Mouse (Mus musculus): Measurements from ENCODE around the gene Miga2. TPM values are rescaled to one million over a fixed set of nuclear protein-coding genes. Genes with fewer than 3 reads are reported as not detected.
A peak's percentile ranks its signal among the peaks of the same experiment; 100 is the strongest.

The Miga2 gene
- polyA plus RNA-seq, 1 experiment from 2014 or later = 12.7 TPM

- 67% methylated on average over 5 of the region's 5 CpGs for WGBS (ENCODE audit: insufficient replicate concordance)
- 0 out of 2 replicates have a peak, but pooled peaks cover 4% of the 10 kb centered on the region for H3K9me3 ChIP-seq (replicated peaks)
- peaks cover 19% of the 10 kb centered on the region for H3K36me3 ChIP-seq
- peaks cover 45% of the 10 kb centered on the region for H3K4me1 ChIP-seq
- no peak overlapping the region for H3K27ac ChIP-seq
- 0 out of 2 replicates have a peak overlapping the region, but pooled peaks have one; percentile 50 for H3K9ac ChIP-seq
- no peak overlapping the region for H3K4me2 ChIP-seq
- no peak for ATAC-seq
- no peak overlapping the region for H3K4me3 ChIP-seq
- H3K27me3 ChIP-seq (replicated peaks) = no peaks in the 10 kb centered on the region
These were observed 1.2 kb upstream of the Miga2 start for GRCm38 (mm10) chr2:30362865-30363264.

- H3K4me3 ChIP-seq = peak overlapping the region; percentile 92
- H3K4me2 ChIP-seq = peak overlapping the region; percentile 94
- WGBS (ENCODE audit: insufficient replicate concordance) = 84% methylated on average over 2 of the region's 2 CpGs
- peaks cover 27% of the 10 kb centered on the region for H3K4me1 ChIP-seq
- H3K27ac ChIP-seq = 0 out of 2 replicates have a peak overlapping the region, but pooled peaks have one; percentile 75
- peaks cover 45% of the 10 kb centered on the region for H3K36me3 ChIP-seq
- H3K27me3 ChIP-seq (replicated peaks) = no peaks in the 10 kb centered on the region
- H3K9ac ChIP-seq = peak overlapping the region; percentile 91
- H3K9me3 ChIP-seq (replicated peaks) = 0 out of 2 replicates have a peak, but pooled peaks cover 4% of the 10 kb centered on the region
- ATAC-seq = no peak
These were observed 1.4 kb downstream of the Miga2 start for GRCm38 (mm10) chr2:30365281-30366069.

GRCm38 (mm10) chr2:30366203-30366602 lies 2.2 kb downstream of the Miga2 start:
- no peak overlapping the region for H3K27ac ChIP-seq
- ATAC-seq = no peak
- 71% methylated on average over 5 of the region's 5 CpGs for WGBS (ENCODE audit: insufficient replicate concordance)
- 0 out of 2 replicates have a peak, but pooled peaks cover 4% of the 10 kb centered on the region for H3K9me3 ChIP-seq (replicated peaks)
- H3K9ac ChIP-seq = no peak overlapping the region
- peaks cover 27% of the 10 kb centered on the region for H3K4me1 ChIP-seq
- H3K27me3 ChIP-seq (replicated peaks) = no peaks in the 10 kb centered on the region
- H3K36me3 ChIP-seq = peaks cover 52% of the 10 kb centered on the region
- no peak overlapping the region for H3K4me2 ChIP-seq
- no peak overlapping the region for H3K4me3 ChIP-seq

GRCm38 (mm10) chr2:30371544-30371943 lies 7.5 kb downstream of the Miga2 start:
- H3K27me3 ChIP-seq (replicated peaks) = no peaks in the 10 kb centered on the region
- H3K36me3 ChIP-seq = peaks cover 92% of the 10 kb centered on the region
- peaks cover 8% of the 10 kb centered on the region; the same call in 1 of the 2 replicates for H3K4me1 ChIP-seq
- H3K9ac ChIP-seq = no peak overlapping the region
- no peak overlapping the region for H3K4me2 ChIP-seq
- 91% methylated on average over 8 of the region's 8 CpGs for WGBS (ENCODE audit: insufficient replicate concordance)
- no peak overlapping the region for H3K27ac ChIP-seq
- no peaks in the 10 kb centered on the region for H3K9me3 ChIP-seq (replicated peaks)
- H3K4me3 ChIP-seq = no peak overlapping the region
- ATAC-seq = no peak

GRCm38 (mm10) chr2:30372726-30373125 lies 8.7 kb downstream of the Miga2 start:
- WGBS (ENCODE audit: insufficient replicate concordance) = 90% methylated on average over 5 of the region's 5 CpGs
- H3K4me2 ChIP-seq = no peak overlapping the region
- H3K27ac ChIP-seq = no peak overlapping the region
- no peak overlapping the region for H3K4me3 ChIP-seq
- no peak for ATAC-seq
- peaks cover 94% of the 10 kb centered on the region for H3K36me3 ChIP-seq
- no peaks in the 10 kb centered on the region for H3K27me3 ChIP-seq (replicated peaks)
- H3K9ac ChIP-seq = no peak overlapping the region
- H3K4me1 ChIP-seq = peaks cover 10% of the 10 kb centered on the region; the same call in 1 of the 2 replicates
- H3K9me3 ChIP-seq (replicated peaks) = no peaks in the 10 kb centered on the region

GRCm38 (mm10) chr2:30375893-30376292 lies 11.9 kb downstream of the Miga2 start:
- Histone ChIP-seq H3K27ac (no peak overlapping the region), H3K4me2 (no peak overlapping the region), H3K9ac (no peak overlapping the region), H3K36me3 (peaks cover 91% of the 10 kb centered on the region), H3K27me3 (replicated peaks) (no peaks in the 10 kb centered on the region), H3K4me1 (peaks cover 39% of the 10 kb centered on the region), H3K9me3 (replicated peaks) (no peaks in the 10 kb centered on the region), H3K4me3 (no peak overlapping the region)
- no peak for ATAC-seq
- WGBS (ENCODE audit: insufficient replicate concordance) = 83% methylated on average over 10 of the region's 10 CpGs

GRCm38 (mm10) chr2:30377721-30378120 lies 13.7 kb downstream of the Miga2 start:
- 71% methylated on average over 5 of the region's 5 CpGs for WGBS (ENCODE audit: insufficient replicate concordance)
- ATAC-seq = no peak
- H3K36me3 ChIP-seq = peaks cover 91% of the 10 kb centered on the region

GRCm38 (mm10) chr2:30379307-30379706 lies 15.3 kb downstream of the Miga2 start:
- Histone ChIP-seq H3K36me3 (peaks cover 92% of the 10 kb centered on the region), H3K9me3 (replicated peaks) (no peaks in the 10 kb centered on the region), H3K4me1 (peaks cover 69% of the 10 kb centered on the region), H3K9ac (peak overlapping the region; percentile 2; the same call in 1 of the 2 replicates), H3K27ac (peak overlapping the region; percentile 75), H3K27me3 (replicated peaks) (no peaks in the 10 kb centered on the region), H3K4me3 (no peak overlapping the region), H3K4me2 (peak overlapping the region; percentile 54; the same call in 1 of the 2 replicates)
- WGBS (ENCODE audit: insufficient replicate concordance) = 67% methylated on average over 7 of the region's 7 CpGs
- peak; percentile 53; the same call in 1 of the 2 replicates for ATAC-seq

More at GRCm38 (mm10) chr2:30377721-30378120, 13.7 kb downstream of the Miga2 start:
- H3K4me2 ChIP-seq = no peak overlapping the region
- no peak overlapping the region for H3K9ac ChIP-seq
- H3K9me3 ChIP-seq (replicated peaks) = no peaks in the 10 kb centered on the region
- H3K4me3 ChIP-seq = no peak overlapping the region
- H3K27ac ChIP-seq = no peak overlapping the region
- H3K27me3 ChIP-seq (replicated peaks) = no peaks in the 10 kb centered on the region
- H3K4me1 ChIP-seq = peaks cover 58% of the 10 kb centered on the region

GRCm38 (mm10) chr2:30380564-30381376 lies 16.7 kb downstream of the Miga2 start:
- Histone ChIP-seq H3K4me1 (peaks cover 70% of the 10 kb centered on the region), H3K4me3 (no peak overlapping the region), H3K27me3 (replicated peaks) (no peaks in the 10 kb centered on the region), H3K9ac (peak overlapping the region; percentile 66), H3K36me3 (peaks cover 98% of the 10 kb centered on the region), H3K4me2 (peak overlapping the region; percentile 54), H3K27ac (peak overlapping the region; percentile 78), H3K9me3 (replicated peaks) (no peaks in the 10 kb centered on the region)
- peak; percentile 53; the same call in 1 of the 2 replicates for ATAC-seq
- WGBS (ENCODE audit: insufficient replicate concordance) = 61% methylated on average over 10 of the region's 10 CpGs

GRCm38 (mm10) chr2:30381377-30381725 lies 17.3 kb downstream of the Miga2 start:
- Histone ChIP-seq H3K9ac (peak overlapping the region; percentile 66), H3K9me3 (replicated peaks) (no peaks in the 10 kb centered on the region), H3K27me3 (replicated peaks) (no peaks in the 10 kb centered on the region), H3K4me1 (peaks cover 66% of the 10 kb centered on the region), H3K36me3 (peaks cover 95% of the 10 kb centered on the region), H3K27ac (peak overlapping the region; percentile 78), H3K4me3 (no peak overlapping the region), H3K4me2 (peak overlapping the region; percentile 54)
- ATAC-seq = peak; percentile 67
- WGBS (ENCODE audit: insufficient replicate concordance) = 60% methylated on average over 4 of the region's 4 CpGs

- H3K9ac ChIP-seq = no peak overlapping the region
- H3K9me3 ChIP-seq (replicated peaks) = no peaks in the 10 kb centered on the region
- H3K4me1 ChIP-seq = peaks cover 45% of the 10 kb centered on the region
- no peak overlapping the region for H3K4me2 ChIP-seq
- H3K4me3 ChIP-seq = no peak overlapping the region
- no peak overlapping the region for H3K27ac ChIP-seq
- ATAC-seq = no peak
- WGBS (ENCODE audit: insufficient replicate concordance) = 63% methylated on average over 5 of the region's 5 CpGs
- no peaks in the 10 kb centered on the region for H3K27me3 ChIP-seq (replicated peaks)
- peaks cover 62% of the 10 kb centered on the region for H3K36me3 ChIP-seq
These were observed 20.8 kb downstream of the Miga2 start for GRCm38 (mm10) chr2:30384814-30385213.

- Histone ChIP-seq H3K27ac (no peak overlapping the region), H3K4me1 (peaks cover 37% of the 10 kb centered on the region), H3K4me3 (no peak overlapping the region), H3K36me3 (peaks cover 55% of the 10 kb centered on the region), H3K9ac (no peak overlapping the region), H3K9me3 (replicated peaks) (no peaks in the 10 kb centered on the region), H3K4me2 (no peak overlapping the region), H3K27me3 (replicated peaks) (no peaks in the 10 kb centered on the region)
- ATAC-seq = no peak
- 74% methylated on average over 4 of the region's 4 CpGs for WGBS (ENCODE audit: insufficient replicate concordance)
These were observed 21.6 kb downstream of the Miga2 start for GRCm38 (mm10) chr2:30385591-30385990.
